Mouse (Mus musculus): ENCODE measurements around the gene Ndfip2. TPM values are rescaled to one million over a fixed set of nuclear protein-coding genes. Genes with fewer than 3 reads are reported as not detected.

Gene Ndfip2
- polyA plus RNA-seq, 1 experiment from 2014 or later: 57.8 TPM

- 86% methylated on average over 9 of the region's 9 CpGs for WGBS (ENCODE audit: insufficient replicate concordance)
- no peak for ATAC-seq (replicated peaks; ENCODE audit: insufficient number of reproducible peaks, low FRiP score, low TSS enrichment)
Observed at GRCm38 (mm10) chr14:105292139-105292538, 33.8 kb downstream of the Ndfip2 start.

GRCm38 (mm10) chr14:105293777-105294176 is 35.4 kb downstream of the Ndfip2 start:
- 94% methylated on average over 3 of the region's 3 CpGs for WGBS (ENCODE audit: insufficient replicate concordance)
- Histone ChIP-seq H3K9ac (ENCODE audit: low read depth, low read length) (no peak overlapping the region), H3K9me3 (replicated peaks; ENCODE audit: control insufficient read depth, low read length) (no peaks in the 10 kb centered on the region), H3K27me3 (ENCODE audit: control insufficient read depth, insufficient read depth, low read length) (no peaks in the 10 kb centered on the region), H3K36me3 (ENCODE audit: control insufficient read depth, insufficient read depth, low read length) (peaks cover 3% of the 10 kb centered on the region; the same call in 1 of the 2 replicates), H3K4me2 (no peak overlapping the region), H3K4me1 (ENCODE audit: control insufficient read depth, insufficient read depth, low read length) (no peaks in the 10 kb centered on the region), H3K4me3 (ENCODE audit: low read depth, low read length) (no peak overlapping the region), H3K27ac (ENCODE audit: low read depth, low read length) (no peak overlapping the region)
- ATAC-seq (replicated peaks; ENCODE audit: insufficient number of reproducible peaks, low FRiP score, low TSS enrichment): no peak

More at GRCm38 (mm10) chr14:105292139-105292538, 33.8 kb downstream of the Ndfip2 start:
- H3K27ac ChIP-seq (ENCODE audit: low read depth, low read length): no peak overlapping the region
- no peak overlapping the region for H3K4me3 ChIP-seq (ENCODE audit: low read depth, low read length)
- no peaks in the 10 kb centered on the region for H3K27me3 ChIP-seq (ENCODE audit: control insufficient read depth, insufficient read depth, low read length)
- H3K9me3 ChIP-seq (replicated peaks; ENCODE audit: control insufficient read depth, low read length): no peaks in the 10 kb centered on the region
- no peak overlapping the region for H3K9ac ChIP-seq (ENCODE audit: low read depth, low read length)
- H3K4me1 ChIP-seq (ENCODE audit: control insufficient read depth, insufficient read depth, low read length): no peaks in the 10 kb centered on the region
- peaks cover 3% of the 10 kb centered on the region; the same call in 1 of the 2 replicates for H3K36me3 ChIP-seq (ENCODE audit: control insufficient read depth, insufficient read depth, low read length)
- H3K4me2 ChIP-seq: no peak overlapping the region

DNA sequence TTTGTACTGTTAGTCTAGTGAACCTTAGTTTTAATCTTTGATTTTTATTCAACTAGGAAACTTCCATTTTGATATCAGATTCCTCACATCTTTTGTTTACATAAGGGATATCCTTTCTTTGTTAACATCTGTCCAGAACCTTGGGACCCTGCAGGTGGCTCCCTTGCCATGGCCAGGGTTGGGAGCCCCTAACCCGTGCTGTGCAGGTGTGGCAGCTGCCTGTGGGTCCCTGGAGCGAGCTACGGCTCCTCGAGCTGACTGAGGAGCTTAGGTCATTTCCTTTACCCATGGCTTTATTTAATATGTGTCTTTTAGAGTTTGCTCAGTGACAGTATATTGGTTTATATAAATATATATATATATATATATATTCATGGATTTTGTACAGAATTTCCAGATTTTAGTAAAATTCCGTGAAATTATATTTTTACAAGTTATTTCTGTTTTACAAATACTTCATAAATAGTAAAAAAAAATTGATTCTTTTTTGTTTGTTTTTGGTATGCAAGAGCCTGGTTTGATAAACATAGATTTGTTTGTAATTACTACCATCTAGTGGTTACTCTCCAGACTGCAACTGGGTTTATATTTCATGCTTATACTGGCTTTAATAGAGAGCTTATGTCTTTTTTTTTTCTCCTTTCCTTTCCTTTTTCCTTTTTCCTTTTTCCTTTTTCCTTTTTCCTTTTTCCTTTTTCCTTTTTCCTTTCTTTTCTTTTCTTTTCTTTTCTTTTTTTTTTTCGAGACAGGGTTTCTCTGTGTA is 37.6 kb downstream of the Ndfip2 start:
- H3K36me3 ChIP-seq (ENCODE audit: control insufficient read depth, insufficient read depth, low read length): peaks cover 3% of the 10 kb centered on the region; the same call in 1 of the 2 replicates
- 60% methylated on average over 6 of the region's 6 CpGs for WGBS (ENCODE audit: insufficient replicate concordance)
- no peak overlapping the region for H3K4me2 ChIP-seq
- ATAC-seq (replicated peaks; ENCODE audit: insufficient number of reproducible peaks, low FRiP score, low TSS enrichment): no peak
- no peaks in the 10 kb centered on the region for H3K9me3 ChIP-seq (replicated peaks; ENCODE audit: control insufficient read depth, low read length)
- H3K9ac ChIP-seq (ENCODE audit: low read depth, low read length): no peak overlapping the region
- H3K4me1 ChIP-seq (ENCODE audit: control insufficient read depth, insufficient read depth, low read length): no peaks in the 10 kb centered on the region
- H3K27ac ChIP-seq (ENCODE audit: low read depth, low read length): no peak overlapping the region
- H3K4me3 ChIP-seq (ENCODE audit: low read depth, low read length): no peak overlapping the region
- no peaks in the 10 kb centered on the region for H3K27me3 ChIP-seq (ENCODE audit: control insufficient read depth, insufficient read depth, low read length)

DNA sequence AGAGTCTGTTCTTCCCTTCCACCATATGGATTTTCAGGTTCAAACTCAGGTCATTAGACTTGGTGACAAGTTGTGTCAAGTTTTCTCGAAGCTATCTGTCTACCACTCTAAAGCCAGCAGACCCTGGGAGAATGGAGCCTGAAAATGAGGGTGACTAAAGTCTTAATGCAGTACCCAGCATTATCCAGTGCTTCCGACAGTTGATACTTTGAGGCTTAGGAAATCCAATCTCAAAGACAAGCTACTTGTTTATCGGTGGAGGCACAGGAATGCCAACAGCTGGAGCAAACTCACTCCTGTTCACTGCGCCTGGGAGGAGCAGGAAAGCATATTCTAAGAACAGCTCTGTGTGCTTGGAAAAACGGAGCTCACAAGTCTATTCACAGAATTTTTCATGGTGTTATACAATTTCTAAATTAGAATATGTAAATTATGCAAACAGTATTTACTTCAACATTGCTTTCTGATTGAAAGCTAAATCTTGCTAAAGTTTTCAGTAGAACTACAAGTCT is 41.4 kb downstream of the Ndfip2 start:
- Histone ChIP-seq H3K9me3 (replicated peaks; ENCODE audit: control insufficient read depth, low read length) (no peaks in the 10 kb centered on the region), H3K27ac (ENCODE audit: low read depth, low read length) (no peak overlapping the region), H3K4me1 (ENCODE audit: control insufficient read depth, insufficient read depth, low read length) (no peaks in the 10 kb centered on the region), H3K36me3 (ENCODE audit: control insufficient read depth, insufficient read depth, low read length) (no peaks in the 10 kb centered on the region; the same call in 1 of the 2 replicates), H3K27me3 (ENCODE audit: control insufficient read depth, insufficient read depth, low read length) (no peaks in the 10 kb centered on the region), H3K9ac (ENCODE audit: low read depth, low read length) (no peak overlapping the region), H3K4me2 (no peak overlapping the region), H3K4me3 (ENCODE audit: low read depth, low read length) (no peak overlapping the region)
- no peak for ATAC-seq (replicated peaks; ENCODE audit: insufficient number of reproducible peaks, low FRiP score, low TSS enrichment)
- 46% methylated on average over 5 of the region's 5 CpGs for WGBS (ENCODE audit: insufficient replicate concordance)

DNA sequence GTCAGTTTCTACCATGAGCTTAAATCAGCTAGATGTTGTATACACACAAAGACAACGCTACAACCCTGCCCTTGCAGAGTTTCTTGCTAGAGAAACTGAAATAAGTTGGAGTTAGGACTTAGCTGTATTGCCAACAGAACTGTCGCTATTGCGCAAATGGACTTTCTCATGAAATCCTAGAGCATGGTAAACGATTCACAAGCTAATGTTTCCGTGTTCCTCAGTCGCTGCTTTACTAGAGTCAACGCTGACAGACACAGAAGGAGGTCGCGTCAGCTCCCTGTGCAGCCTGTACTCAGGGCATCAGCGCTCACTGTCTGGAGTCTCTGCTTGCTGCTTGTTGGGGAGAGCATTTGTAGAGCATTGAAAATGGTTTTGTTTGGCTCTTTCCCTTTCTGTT is 42.2 kb downstream of the Ndfip2 start:
- H3K4me2 ChIP-seq: no peak overlapping the region
- H3K27ac ChIP-seq (ENCODE audit: low read depth, low read length): no peak overlapping the region
- H3K36me3 ChIP-seq (ENCODE audit: control insufficient read depth, insufficient read depth, low read length): no peaks in the 10 kb centered on the region; the same call in 1 of the 2 replicates
- H3K9ac ChIP-seq (ENCODE audit: low read depth, low read length): no peak overlapping the region
- no peak overlapping the region for H3K4me3 ChIP-seq (ENCODE audit: low read depth, low read length)
- H3K27me3 ChIP-seq (ENCODE audit: control insufficient read depth, insufficient read depth, low read length): no peaks in the 10 kb centered on the region
- no peak for ATAC-seq (replicated peaks; ENCODE audit: insufficient number of reproducible peaks, low FRiP score, low TSS enrichment)
- no peaks in the 10 kb centered on the region for H3K4me1 ChIP-seq (ENCODE audit: control insufficient read depth, insufficient read depth, low read length)
- no peaks in the 10 kb centered on the region for H3K9me3 ChIP-seq (replicated peaks; ENCODE audit: control insufficient read depth, low read length)
- 78% methylated on average over 10 of the region's 10 CpGs for WGBS (ENCODE audit: insufficient replicate concordance)

GRCm38 (mm10) chr14:105302708-105303107 is 44.3 kb downstream of the Ndfip2 start:
- Histone ChIP-seq H3K4me1 (ENCODE audit: control insufficient read depth, insufficient read depth, low read length) (no peaks in the 10 kb centered on the region), H3K27me3 (ENCODE audit: control insufficient read depth, insufficient read depth, low read length) (no peaks in the 10 kb centered on the region), H3K4me3 (ENCODE audit: low read depth, low read length) (no peak overlapping the region), H3K27ac (ENCODE audit: low read depth, low read length) (no peak overlapping the region), H3K36me3 (ENCODE audit: control insufficient read depth, insufficient read depth, low read length) (no peaks in the 10 kb centered on the region), H3K9me3 (replicated peaks; ENCODE audit: control insufficient read depth, low read length) (no peaks in the 10 kb centered on the region), H3K9ac (ENCODE audit: low read depth, low read length) (no peak overlapping the region), H3K4me2 (no peak overlapping the region)
- ATAC-seq (replicated peaks; ENCODE audit: insufficient number of reproducible peaks, low FRiP score, low TSS enrichment): no peak
- 74% methylated on average over 4 of the region's 4 CpGs for WGBS (ENCODE audit: insufficient replicate concordance)

GRCm38 (mm10) chr14:105307716-105308115 is 49.3 kb downstream of the Ndfip2 start:
- Histone ChIP-seq H3K4me2 (no peak overlapping the region), H3K4me3 (ENCODE audit: low read depth, low read length) (no peak overlapping the region), H3K27ac (ENCODE audit: low read depth, low read length) (no peak overlapping the region), H3K9me3 (replicated peaks; ENCODE audit: control insufficient read depth, low read length) (no peaks in the 10 kb centered on the region), H3K27me3 (ENCODE audit: control insufficient read depth, insufficient read depth, low read length) (no peaks in the 10 kb centered on the region), H3K36me3 (ENCODE audit: control insufficient read depth, insufficient read depth, low read length) (no peaks in the 10 kb centered on the region), H3K4me1 (ENCODE audit: control insufficient read depth, insufficient read depth, low read length) (no peaks in the 10 kb centered on the region), H3K9ac (ENCODE audit: low read depth, low read length) (no peak overlapping the region)
- no peak for ATAC-seq (replicated peaks; ENCODE audit: insufficient number of reproducible peaks, low FRiP score, low TSS enrichment)
- 71% methylated on average over 4 of the region's 4 CpGs for WGBS (ENCODE audit: insufficient replicate concordance)

GRCm38 (mm10) chr14:105312366-105312765 is 54.0 kb downstream of the Ndfip2 start:
- Histone ChIP-seq H3K36me3 (ENCODE audit: control insufficient read depth, insufficient read depth, low read length) (no peaks in the 10 kb centered on the region), H3K27ac (ENCODE audit: low read depth, low read length) (no peak overlapping the region), H3K9ac (ENCODE audit: low read depth, low read length) (no peak overlapping the region), H3K9me3 (replicated peaks; ENCODE audit: control insufficient read depth, low read length) (no peaks in the 10 kb centered on the region), H3K4me2 (no peak overlapping the region), H3K4me1 (ENCODE audit: control insufficient read depth, insufficient read depth, low read length) (peaks cover 7% of the 10 kb centered on the region), H3K4me3 (ENCODE audit: low read depth, low read length) (no peak overlapping the region), H3K27me3 (ENCODE audit: control insufficient read depth, insufficient read depth, low read length) (no peaks in the 10 kb centered on the region)
- no peak for ATAC-seq (replicated peaks; ENCODE audit: insufficient number of reproducible peaks, low FRiP score, low TSS enrichment)
- WGBS (ENCODE audit: insufficient replicate concordance): 86% methylated on average over 4 of the region's 4 CpGs

DNA sequence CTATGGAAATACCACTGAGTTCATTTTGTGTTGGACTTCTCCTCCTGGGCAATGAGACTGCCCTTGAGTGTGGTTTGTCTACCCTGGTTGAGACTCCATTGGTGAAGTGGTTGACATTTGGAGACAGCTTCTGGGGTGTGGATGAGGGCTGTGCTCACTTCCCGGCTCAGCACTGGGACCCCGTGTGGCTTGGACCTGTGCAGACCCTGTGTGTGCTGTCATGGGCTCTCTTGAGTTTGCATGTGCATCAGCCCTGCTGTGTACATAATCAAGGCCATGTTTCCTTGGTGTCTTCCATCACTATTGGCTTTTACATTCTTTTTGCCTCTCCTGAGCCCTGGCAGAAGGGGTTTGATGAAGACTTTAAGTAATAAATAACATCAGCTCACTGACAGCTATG is 54.6 kb downstream of the Ndfip2 start:
- no peak overlapping the region for H3K27ac ChIP-seq (ENCODE audit: low read depth, low read length)
- WGBS (ENCODE audit: insufficient replicate concordance): 78% methylated on average over 2 of the region's 2 CpGs
- H3K9ac ChIP-seq (ENCODE audit: low read depth, low read length): no peak overlapping the region
- no peaks in the 10 kb centered on the region for H3K36me3 ChIP-seq (ENCODE audit: control insufficient read depth, insufficient read depth, low read length)
- ATAC-seq (replicated peaks; ENCODE audit: insufficient number of reproducible peaks, low FRiP score, low TSS enrichment): no peak
- no peaks in the 10 kb centered on the region for H3K27me3 ChIP-seq (ENCODE audit: control insufficient read depth, insufficient read depth, low read length)
- peaks cover 7% of the 10 kb centered on the region for H3K4me1 ChIP-seq (ENCODE audit: control insufficient read depth, insufficient read depth, low read length)
- H3K9me3 ChIP-seq (replicated peaks; ENCODE audit: control insufficient read depth, low read length): no peaks in the 10 kb centered on the region
- H3K4me2 ChIP-seq: no peak overlapping the region
- no peak overlapping the region for H3K4me3 ChIP-seq (ENCODE audit: low read depth, low read length)

All from heart, embryonic 11.5 days (tissue).